Mouse (Mus musculus): ENCODE results near the gene Tldc1. TPM values are rescaled to one million over a fixed set of nuclear protein-coding genes. Genes with fewer than 3 reads are reported as not detected.
A peak's percentile ranks its signal among the peaks of the same experiment; 100 is the strongest.

Gene Tldc1
- total RNA-seq, 4 experiments from 2014 or later, result 11.3 to 14.3 (median 12.1) TPM

DNA sequence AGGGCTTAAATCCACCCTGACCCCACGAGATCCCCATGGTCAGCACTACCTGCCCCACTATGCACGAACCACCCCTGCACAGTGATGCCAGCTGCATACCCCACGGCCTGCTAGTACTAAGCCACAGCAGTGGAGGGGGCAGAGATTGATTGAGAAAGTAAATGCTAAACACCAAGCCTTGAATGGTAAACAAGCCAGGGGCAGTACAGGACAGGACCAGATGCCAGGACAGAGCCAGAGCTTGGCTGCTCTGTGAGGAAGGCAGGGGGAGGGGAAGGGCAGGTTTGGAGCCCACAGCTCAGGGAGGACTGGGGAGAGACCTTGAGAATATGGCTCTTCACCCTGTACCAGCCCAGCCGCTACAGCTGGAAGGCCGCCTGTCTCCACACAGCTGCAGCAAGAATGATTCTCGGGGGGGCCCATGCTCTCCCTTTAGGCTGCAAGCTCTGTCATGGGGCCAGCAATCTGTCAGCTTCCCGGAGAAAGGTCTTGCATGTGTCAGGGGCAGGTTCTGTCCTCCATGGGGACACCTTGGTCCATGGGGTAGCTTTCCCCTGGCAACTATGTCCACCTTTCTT lies 1.5 kb downstream of the Tldc1 start:
- DNase-seq (ENCODE audit: low spot score), result no peak

DNA sequence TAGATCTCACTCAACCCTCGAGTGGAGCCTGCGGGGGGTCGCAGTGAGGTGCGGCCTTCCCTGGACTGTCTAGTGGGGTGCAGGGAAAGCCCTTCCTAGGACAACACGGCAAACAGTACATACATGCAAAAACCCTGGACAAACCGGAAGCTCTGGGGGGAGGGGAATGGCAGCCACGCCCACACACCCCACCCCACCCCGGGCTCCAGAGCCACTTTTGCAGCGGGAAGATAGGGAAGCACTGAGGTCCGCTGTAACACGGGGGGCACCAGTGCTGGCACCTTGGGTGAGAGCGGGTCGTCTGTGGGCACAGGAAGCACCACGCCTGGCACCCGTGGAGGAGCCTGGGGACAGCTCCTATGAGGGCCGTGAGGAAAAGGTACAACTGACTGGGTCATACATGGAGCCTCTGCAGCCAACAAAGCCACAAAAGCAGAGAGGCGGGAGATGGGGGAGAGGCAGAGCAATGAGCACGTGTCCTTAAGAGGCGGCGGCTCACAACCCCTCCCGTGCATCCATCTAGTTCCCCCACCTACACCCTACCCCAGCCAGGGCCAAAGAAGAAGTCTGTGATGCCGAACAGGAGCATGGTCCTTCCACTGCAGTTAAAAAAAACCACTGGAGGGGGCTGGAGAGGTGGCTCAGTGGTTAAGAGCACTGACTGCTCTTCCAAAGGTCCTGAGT lies 12.3 kb downstream of the Tldc1 start:
- DNase-seq (ENCODE audit: low spot score), result no peak

DNA sequence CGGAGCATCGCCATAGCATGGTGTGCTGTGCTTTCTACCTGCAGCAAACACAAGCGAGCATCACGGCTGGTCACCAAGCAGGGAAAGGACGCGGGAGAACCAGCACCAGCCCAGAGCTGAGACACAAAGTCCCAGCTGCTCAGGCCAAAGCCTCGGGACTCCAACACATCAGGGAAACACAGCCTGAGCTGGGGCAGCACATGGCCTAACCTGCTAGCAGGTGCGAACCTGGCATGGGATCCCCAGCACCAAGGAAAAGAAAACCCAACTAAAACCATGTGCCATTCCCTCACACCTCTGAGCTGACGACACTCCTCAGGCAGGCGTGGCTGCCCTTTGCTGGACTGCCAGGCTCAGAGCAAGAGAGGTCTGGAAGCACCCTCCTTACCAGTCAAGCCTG lies 12.9 kb downstream of the Tldc1 start:
- DNase-seq (ENCODE audit: low spot score), result no peak

DNA sequence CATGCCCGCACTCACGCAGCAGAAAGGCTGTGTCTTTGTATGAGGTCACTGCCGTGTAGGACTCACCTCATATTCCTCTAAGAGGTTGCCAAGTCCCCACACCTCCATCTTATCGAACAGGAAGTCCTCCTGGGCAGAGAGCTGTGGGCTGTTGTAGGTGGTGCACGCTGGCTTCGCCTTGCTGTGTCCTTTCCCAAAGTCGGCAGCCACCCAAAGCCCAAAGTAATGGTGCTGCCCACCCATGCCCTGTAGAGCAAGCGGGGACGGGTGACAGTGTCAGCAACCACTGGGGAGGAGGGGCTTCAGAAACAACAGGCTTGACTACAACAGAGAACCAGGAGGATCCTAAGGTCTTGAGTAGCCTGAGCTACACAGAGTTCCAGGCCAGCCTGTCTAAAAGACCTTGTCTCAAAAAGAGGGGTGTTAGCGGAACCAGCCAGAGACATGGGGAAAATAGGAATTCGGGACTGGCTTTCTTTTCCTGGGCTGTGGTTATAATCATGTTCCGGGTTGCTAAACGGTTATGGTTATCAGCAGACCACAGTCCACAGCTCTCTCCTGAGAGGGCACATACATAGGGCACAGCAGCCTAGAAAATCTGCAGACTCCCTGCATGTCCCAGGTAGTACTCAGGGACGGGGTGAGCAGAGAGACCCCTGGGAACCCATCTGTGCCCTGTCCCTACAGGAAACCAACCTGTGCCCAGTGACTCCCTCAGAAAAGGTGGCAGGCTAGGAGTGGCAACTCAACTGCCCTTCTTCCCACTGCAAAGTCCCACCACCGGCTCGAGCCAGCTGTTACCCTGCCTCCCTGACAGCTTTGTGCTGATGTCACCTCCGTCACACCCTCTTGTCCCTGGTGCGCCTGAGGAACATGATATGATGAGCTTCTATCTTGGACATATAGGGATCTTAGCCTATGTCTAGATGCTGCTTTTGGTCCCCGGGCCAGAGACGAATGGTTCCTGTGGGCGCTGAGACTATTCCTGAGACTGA lies 15.7 kb downstream of the Tldc1 start:
- DNase-seq (ENCODE audit: low spot score), result no peak

DNA sequence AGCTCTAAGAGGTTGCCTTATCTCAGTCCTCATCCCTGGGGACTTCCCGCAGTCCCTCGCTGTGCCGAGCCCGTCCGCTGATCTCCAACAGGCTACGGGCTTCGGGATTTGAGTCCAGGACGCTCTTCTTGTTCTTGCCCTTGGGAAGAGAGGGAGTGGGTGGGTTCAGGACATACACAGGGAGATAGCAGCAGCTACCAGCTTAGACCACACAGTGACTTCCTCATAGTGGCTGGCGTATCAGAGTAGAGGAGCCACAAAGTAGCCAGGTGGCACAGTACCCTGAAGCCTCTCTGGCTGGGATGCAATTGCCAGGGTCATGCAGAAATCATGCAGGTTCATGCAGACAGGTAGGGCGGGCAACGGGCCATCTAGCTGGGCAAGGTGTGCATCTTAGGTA lies 16.5 kb downstream of the Tldc1 start:
- no peak for DNase-seq (ENCODE audit: low spot score)

DNA sequence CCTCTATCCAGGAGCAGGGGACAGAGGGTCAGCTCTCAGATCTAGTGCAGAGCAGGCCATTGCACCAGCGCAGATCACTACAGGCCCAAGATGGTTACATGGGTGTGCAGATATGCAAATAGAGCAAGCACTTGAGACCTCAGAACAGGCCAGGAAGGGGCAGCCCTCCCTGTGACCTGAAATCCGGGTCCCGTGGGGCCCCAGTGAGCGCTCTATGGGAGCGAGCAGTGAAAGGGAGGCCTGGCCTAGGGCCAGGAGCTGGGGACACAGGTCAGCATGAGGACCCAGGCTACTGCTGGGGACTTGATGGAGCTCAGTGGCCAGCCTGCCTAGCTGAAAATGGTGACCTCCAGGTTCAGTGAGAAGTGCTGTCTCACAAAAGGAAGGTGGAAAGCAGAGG lies 21.7 kb downstream of the Tldc1 start:
- DNase-seq (ENCODE audit: low spot score), result no peak

DNA sequence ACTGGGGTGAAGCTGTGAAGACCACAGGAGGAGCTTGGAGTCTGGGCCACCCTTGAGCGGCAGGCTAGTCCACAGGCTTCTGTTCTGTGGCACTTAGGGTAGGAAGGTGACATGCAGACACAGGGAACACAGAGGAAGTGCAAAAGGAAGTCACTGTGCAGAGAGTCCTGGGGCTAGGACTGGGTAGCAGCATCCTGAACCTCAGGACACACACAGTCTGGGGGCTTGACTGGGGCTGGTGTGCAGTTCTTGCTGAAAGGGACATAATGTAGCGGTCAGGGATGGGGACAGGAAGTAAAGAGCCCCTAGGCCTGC lies 22.1 kb downstream of the Tldc1 start:
- no peak for DNase-seq (ENCODE audit: low spot score)

DNA sequence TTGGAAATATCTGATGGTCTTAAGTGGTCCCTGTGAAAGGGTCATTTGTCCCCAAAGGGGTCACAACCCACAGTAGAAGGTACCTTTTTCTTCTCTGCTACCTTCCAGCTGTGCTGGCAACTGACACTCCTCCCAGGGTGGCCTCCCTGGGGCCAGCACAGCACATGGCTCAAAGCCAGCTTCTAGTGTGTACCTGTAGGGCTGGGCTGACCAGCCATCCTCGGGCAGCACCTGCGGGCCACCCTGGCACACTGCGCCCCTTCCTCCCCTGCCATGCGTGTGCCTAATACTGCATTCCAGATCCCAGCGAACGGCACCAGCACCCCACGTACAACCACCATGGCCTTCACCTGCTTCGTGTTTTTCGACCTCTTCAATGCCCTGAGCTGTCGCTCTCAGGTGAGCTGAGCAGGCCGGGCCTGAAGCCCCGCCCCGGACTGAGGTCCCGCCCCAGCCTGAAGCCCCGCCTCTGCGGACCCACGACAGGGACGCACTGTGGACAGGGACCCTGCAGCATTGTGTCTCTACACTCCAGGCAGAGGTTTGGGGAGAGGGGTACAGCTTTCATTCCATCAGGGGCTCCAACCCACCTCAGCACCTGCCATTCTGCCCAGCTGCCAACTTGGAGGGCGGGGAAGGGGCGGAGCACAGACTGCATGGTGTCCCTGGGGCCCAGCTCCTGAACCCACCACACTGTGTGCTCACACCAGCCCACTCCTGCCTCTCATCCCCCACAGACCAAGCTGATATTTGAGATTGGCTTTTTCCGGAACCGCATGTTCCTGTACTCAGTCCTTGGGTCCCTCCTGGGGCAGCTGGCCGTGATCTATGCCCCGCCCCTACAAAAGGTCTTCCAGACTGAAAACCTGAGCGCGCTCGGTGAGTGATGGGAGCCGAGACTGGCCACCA lies 22.7 kb downstream of the Tldc1 start:
- DNase-seq (ENCODE audit: low spot score), result no peak

DNA sequence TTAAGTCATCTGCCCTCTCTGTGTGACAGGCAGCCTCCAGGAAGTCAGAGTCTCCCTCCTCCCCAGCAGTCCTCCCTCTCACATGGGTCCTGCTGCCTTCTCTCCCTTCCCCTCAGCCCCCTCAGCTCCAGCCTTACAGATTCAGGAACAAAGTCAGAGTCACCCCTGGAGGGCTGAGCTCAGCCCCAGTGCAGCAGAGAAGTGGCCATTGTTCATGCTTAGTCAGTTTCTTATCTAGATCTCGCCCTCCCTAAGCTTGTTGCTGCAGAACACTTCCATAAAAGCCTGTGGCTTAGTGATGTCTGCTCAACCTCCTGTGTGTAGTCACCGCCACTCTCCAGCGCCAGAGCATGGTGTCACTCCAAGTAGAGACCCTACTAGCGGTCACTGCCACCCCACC lies 33.6 kb downstream of the Tldc1 start:
- DNase-seq (ENCODE audit: low spot score), result no peak

DNA sequence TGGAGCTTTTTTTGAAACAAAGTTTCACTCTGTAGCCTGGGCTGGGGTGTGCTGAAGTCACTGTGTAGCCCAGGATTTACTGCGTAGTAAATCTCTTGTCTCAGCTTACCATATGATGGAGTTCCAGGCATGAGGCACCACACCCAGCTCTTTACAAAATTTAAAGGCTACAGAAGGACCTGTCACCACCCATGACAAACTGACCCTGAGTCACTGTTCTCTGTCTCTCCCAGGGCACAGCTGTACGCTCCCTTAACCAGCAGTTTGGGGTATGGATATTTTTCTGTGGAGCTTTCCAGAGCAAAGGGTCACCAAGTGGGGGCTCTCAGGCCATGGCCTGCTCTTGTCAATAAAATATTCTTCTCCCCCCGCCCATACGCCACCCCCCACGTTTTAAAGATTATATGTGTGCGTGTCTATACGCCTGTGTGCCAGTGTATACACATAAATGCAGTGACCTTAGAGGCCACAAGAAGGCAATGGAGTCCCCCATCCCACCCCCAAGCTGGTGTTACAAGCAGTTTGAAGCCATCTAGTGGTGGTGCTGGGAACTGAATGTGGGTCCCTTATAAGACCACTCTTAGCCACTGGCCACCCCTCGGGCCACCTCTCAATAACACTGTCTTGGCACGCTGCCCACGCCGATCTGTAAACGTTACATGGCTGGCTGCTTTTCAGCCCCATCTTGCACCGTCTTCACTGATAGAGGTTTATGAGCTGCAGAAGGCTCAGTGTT lies 34.8 kb downstream of the Tldc1 start:
- no peak for DNase-seq (ENCODE audit: low spot score)

DNA sequence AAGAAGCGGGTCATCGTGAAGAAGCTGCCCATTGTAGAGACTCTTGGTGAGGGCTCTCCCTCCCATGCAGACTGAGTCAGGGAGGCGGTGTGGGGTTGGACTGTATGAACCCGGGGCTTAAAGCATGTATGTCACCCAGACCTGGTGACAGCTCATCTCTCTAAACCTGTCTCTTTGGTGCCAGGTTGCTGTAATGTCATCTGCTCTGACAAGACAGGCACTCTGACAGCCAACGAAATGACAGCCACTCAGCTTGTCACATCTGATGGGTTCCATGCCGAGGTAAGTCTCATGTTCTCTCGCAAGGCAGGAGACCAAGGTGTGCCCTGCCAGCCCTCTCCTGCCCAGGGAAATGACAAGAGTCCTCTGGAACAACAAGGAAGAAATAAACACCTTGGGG lies 35.8 kb downstream of the Tldc1 start:
- DNase-seq (ENCODE audit: low spot score), result peak; percentile 14

DNA sequence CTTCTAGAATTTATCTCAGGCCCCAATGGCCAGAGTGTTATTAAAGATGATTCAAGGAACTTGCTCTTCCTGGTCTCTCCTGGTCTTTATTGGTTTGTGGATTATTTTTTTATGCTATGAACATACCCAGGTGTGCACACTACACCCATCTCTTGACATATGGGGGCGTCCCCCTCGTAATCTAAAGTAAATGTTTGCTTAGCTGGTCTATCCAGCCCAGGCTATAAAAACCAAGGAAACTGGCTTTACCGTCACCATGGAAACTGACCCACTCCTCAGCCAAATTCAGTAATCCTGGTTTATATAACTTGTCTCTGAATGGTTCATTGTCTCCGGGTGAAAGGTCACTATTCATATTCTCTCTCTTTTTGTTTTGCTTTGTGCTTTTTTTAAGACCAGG lies 37.6 kb downstream of the Tldc1 start:
- no peak for DNase-seq (ENCODE audit: low spot score)

DNA sequence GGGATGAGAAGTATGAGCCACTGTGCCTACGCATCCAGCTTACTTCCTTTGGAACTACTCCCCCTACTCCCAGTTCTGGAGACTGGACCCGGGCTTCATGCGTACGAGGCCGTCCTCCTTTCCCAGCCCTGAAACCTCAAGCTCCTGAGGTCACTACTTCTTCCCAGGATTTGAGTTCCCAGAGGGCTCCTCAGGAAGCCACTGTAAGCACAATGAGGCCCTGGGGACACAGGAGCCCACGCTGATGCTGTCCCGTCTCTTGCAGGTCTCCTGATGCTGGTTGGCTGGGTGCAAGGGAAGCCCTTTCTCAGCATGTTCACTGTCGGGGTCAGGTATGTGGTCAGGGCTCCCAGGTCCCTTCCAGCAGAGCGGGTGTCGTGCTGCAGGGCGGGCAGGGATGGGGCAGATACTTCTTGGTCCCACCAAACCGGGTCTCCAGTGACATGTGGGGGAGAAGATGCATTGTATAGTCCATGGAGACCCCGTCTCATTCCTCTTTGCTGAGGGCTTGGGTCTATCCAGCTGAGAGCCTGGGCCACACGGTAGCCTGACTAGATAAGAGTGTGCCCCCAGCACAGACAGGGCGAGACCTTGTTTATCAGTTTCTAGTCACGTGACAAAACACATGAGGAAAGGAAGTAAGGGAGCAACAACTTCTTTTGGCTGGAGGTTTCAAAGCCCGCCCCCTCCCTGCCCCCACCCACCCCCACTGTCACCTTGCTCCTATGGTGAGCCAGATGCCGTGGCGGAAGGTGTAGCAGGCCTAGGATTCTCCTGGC lies 39.9 kb downstream of the Tldc1 start:
- DNase-seq (ENCODE audit: low spot score), result no peak

DNA sequence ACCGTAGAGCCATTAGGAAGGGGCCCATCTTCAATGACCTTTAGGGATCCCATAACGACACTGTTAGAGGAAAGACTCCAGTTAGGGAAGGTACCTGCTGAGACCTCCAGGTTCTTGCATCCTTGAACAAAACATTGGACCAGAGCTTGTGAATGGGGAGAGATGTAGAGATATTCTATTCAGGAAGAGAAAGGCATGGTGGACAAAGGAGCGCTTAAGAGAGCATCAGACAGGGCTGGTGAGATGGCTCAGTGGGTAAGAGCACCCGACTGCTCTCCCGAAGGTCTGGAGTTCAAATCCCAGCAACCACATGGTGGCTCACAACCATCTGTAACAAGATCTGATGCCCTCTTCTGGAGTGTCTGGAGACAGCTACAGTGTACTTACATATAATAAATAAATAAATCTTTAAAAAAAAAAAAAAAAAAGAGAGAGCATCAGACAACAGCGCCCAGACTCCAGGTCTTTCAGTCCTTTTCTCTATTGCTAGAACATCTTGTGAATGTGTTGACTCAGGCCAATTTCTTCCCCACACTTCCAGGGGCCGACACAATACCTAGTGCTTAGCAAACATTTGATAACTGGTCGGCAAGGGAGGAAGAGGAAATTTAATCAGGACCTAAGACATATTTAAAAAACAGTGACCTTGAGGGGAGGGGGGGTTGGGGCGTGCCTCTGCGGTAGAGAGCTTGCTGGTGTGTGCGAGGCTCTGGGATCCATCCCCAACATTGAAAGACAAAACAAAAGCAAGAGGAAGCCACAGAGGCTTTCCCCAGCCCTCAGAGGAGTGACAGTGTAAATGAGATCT lies 40.9 kb downstream of the Tldc1 start:
- no peak for DNase-seq (ENCODE audit: low spot score)

DNA sequence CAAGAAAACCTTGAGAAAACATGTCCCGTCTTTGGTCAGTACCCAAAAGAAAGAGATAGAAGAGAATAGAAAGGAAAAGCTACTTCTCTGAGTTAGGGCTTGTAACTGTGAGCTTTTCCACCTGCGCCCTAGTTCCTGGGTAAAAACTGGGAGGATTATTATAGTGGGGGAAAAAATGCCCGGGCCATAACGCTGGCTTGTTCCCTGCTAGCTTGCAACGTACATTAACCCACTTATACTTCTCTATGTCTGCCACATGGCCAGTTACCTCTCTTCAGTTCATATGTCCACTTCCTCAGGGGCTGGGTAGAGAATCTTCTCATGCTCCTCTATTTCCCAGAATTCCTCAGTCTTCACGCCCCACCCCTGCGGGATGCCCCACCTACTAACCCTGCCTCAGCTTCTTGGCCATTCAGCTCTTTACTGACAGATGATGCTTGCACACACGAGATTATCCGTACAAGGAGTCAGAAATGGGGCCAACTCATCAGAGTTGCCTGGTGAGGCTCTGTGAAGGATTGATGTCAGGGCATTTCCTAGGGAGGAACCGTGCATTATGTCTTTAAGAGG lies 41.8 kb downstream of the Tldc1 start:
- DNase-seq (ENCODE audit: low spot score), result no peak

DNA sequence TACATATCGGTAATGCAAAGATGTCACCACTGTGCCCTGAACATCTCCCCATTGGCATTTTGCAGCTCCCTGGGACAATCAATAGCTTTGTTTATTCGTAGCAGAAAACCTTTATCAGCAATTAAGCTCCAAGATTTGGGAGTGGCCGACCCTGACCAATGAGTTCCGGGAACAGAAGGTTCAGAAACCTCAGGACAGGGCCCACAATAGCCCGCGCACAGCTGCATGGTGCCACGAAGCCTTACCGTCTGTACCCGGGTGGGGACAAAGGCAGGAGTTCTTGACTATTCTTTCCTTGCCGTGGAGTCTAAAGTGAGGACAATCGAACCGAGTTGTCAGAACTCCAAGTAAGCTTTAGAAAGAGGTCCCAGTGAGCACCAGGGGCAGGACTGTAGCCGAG lies 46.1 kb downstream of the Tldc1 start:
- DNase-seq (ENCODE audit: low spot score), result no peak

DNA sequence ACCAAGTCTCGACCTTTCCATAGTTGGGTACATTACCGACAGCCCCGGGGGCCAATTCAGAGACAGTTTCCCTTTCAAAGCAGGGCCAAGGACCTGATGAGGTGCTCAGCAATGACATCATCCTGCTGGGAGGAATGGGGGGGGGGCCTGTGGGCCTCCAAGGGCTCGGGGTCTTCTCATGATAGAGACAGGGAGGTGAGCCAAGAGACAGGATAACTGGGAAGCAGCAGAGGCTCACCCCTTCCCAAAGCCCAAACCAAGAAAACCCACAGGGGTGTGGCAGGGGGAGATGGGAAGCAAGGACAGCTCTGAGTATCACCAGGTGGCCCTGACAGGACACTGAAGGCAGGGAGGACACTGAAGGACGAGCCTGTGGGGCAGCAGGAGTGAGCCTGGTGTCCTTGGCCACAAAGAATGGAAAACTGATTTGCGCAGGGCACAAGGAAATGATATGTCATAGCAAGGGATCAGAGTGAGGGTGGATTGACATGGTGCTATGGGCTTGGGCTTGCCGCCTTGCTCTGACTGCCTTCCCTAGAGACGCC lies 49.8 kb downstream of the Tldc1 start:
- no peak for DNase-seq (ENCODE audit: low spot score)

DNA sequence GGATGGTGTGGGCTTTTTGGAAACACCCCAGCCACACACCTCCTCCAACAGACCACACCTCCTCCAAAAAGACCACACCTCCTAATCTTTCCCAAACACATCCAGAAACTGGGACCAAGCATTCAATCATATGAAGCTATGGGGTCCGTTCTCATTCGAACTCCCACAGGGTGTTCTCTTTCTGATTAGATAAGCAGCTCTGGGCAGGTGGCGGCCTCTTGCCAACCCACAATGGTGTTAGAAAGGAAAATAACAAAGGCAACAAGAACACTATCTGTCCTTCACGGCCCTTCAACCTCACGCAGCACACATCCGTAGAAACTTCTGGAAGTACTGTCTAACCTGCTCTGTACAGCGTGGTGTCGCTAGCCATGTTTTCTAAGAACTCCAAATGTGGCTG lies 51.1 kb downstream of the Tldc1 start:
- DNase-seq (ENCODE audit: low spot score), result no peak

DNA sequence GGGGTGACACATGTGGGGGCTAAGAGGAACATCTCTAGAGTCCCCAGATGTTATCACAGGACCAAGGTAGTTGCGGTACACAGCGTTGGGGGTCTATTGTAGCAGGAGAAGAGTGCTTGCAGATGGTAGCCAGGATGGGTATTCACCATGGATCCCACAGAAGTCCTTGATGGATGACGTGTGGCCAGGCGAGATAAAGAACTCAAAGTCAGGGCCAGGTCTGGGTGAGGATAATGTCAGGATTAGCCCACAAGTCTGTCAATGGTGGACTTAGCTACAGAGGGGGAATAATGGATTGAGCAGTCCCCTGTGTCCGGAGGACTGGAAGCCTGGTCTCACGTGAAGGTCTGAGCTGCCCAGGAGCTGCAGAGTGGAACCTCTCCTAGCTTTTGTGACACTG lies 53.6 kb downstream of the Tldc1 start:
- no peak for DNase-seq (ENCODE audit: low spot score)

Data from heart, adult 8-10 months (tissue).